Mouse (Mus musculus) hindbrain, embryonic 15.5 days (tissue): Measurements from ENCODE around the gene Gbp6. TPM values are rescaled to one million over a fixed set of nuclear protein-coding genes. Genes with fewer than 3 reads are reported as not detected.
"Not testable (repeated sequence)": the region's sequence is repeated elsewhere in the genome, so short reads cannot be mapped to it uniquely, and the experiment has no call there.

Source experiments
- ATAC-seq: fragments of 200-750 bp; cut with Nextera tagmentation; 2 replicates; pipeline ENCODE4 v1.8.0; 2017; ENCODE audit warnings: low read depth, moderate number of reproducible peaks, moderate TSS enrichment; ENCODE audit not compliant: low FRiP score
- H3K27ac ChIP-seq: fragments of 300-500 bp; sonication (generic); replicated peaks from 2 replicates; pipeline ENCODE4 v1.5.1; 2015; ENCODE audit warnings: mild to moderate bottlenecking, inconsistent platforms
- H3K27me3 ChIP-seq: fragments of 300-500 bp; sonication (generic); 2 replicates; pipeline ENCODE4 v1.6.1; 2015; ENCODE audit warnings: control low read depth, inconsistent platforms
- H3K36me3 ChIP-seq: fragments of 300-500 bp; sonication (generic); 2 replicates; pipeline ENCODE4 v1.6.1; 2015; ENCODE audit warnings: control low read depth, inconsistent platforms
- H3K4me1 ChIP-seq: fragments of 300-500 bp; sonication (generic); replicated peaks from 2 replicates; pipeline ENCODE4 v1.6.1; 2015; ENCODE audit warnings: control low read depth, inconsistent platforms
- H3K4me2 ChIP-seq: fragments of 300-500 bp; sonication (generic); 2 replicates; pipeline ENCODE4 v1.6.1; 2015; ENCODE audit warnings: moderate library complexity, mild to moderate bottlenecking, inconsistent platforms
- H3K4me3 ChIP-seq: fragments of 300-500 bp; sonication (generic); 2 replicates; pipeline ENCODE4 v1.5.1; 2015; ENCODE audit warnings: mild to moderate bottlenecking, inconsistent platforms
- H3K9ac ChIP-seq: fragments of 300-500 bp; sonication (generic); 2 replicates; pipeline ENCODE4 v1.6.1; 2015; ENCODE audit warnings: inconsistent platforms
- H3K9me3 ChIP-seq: fragments of 300-500 bp; sonication (generic); 2 replicates; pipeline ENCODE4 v1.6.1; 2016; ENCODE audit warnings: control low read depth, inconsistent platforms
- WGBS: fragments of 180-500 bp; shearing (Covaris S2); methylation state at CpG from one replicate; pipeline ENCODE4 v1.1.7; 2015; 5-methylcytosine and 5-hydroxymethylcytosine counted together
- polyA plus RNA-seq: library from polyadenylated mRNA; unstranded; fragments of >200 nt; fragmentation: Nextera tagmentation; extraction: Ambion mirVana; gene quantifications from 2 replicates; pipeline ENCODE4 v1.2.1, GENCODE M21; 2015

The Gbp6 gene
- polyA plus RNA-seq, 1 experiment from 2014 or later, result 3.5 TPM

DNA sequence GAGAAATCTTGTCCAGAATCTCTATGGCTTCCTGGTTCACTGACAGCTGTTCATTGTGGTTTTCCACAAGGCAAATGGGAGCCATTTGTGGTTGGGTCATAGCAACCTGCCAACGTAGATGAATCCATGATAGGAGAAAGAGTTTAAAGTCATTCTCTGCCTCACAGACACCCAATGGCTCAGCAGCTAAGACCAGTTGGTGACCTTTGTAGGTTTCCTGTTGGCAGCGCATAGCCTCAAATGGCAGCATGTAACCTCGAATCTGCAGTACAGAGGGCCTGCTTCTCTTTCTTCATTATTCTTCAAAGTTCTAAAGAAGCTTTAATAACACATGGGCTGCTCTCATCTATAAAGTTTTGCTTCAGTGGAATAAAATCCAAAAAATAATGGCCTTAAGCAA, 2.6 kb downstream of the Gbp6 start:
- H3K4me1 ChIP-seq, ATAC-seq, H3K9ac ChIP-seq, H3K4me2 ChIP-seq, H3K27ac ChIP-seq, H3K27me3 ChIP-seq, H3K9me3 ChIP-seq, H3K36me3 ChIP-seq, H3K4me3 ChIP-seq: not testable (repeated sequence)
- WGBS, result 89% methylated on average over 3 of the region's 3 CpGs

DNA sequence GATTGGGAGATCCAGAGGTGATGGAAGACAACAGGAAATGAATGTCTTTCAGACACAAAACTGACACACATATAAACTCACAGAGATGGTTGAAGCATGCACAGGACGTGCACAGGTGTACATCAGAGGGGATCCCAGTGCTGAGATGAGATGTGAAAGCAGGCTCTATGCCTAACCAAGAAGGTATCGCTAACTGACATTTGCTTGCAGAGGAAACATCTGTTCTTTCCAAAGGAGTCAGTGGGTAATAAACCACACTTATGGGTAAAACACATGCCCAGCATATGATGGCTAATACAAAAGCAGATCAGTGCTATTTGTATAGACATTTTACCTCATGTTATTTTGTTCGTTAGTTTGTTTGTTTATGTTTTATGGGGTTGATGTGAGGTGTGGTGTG, 32.8 kb downstream of the Gbp6 start:
- H3K9ac ChIP-seq, H3K4me3 ChIP-seq, H3K27ac ChIP-seq, H3K36me3 ChIP-seq, H3K27me3 ChIP-seq, ATAC-seq, H3K9me3 ChIP-seq, H3K4me2 ChIP-seq, H3K4me1 ChIP-seq: not testable (repeated sequence)
- WGBS, result 100% methylated on average over 1 of the region's 3 CpGs

DNA sequence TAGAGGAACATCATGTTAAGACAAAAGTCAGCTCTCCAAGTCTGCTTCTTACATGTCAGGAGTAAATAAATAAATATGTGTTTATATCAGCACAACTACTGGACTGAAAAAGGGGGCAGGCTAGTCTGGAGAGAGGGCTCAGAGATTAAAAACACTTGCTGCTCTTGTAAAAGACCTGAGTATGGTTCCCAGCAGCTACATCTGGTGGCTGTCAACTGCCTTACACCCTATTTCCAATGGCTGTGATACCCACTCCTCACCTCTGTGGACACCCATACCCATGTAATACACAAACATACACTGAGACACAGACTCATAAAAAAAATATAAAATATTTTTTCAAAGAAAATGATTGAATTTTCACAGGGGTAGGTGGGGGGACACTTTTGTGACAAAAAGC, 41.0 kb downstream of the Gbp6 start:
- H3K36me3 ChIP-seq, result no peaks in the 10 kb centered on the region
- H3K4me1 ChIP-seq, result no peaks in the 10 kb centered on the region
- H3K4me3 ChIP-seq, result no peak overlapping the region
- no peak overlapping the region for H3K9ac ChIP-seq
- H3K27me3 ChIP-seq, result no peaks in the 10 kb centered on the region
- no peaks in the 10 kb centered on the region for H3K9me3 ChIP-seq
- H3K27ac ChIP-seq, result no peak overlapping the region
- H3K4me2 ChIP-seq, result no peak overlapping the region
- ATAC-seq, result no peak

DNA sequence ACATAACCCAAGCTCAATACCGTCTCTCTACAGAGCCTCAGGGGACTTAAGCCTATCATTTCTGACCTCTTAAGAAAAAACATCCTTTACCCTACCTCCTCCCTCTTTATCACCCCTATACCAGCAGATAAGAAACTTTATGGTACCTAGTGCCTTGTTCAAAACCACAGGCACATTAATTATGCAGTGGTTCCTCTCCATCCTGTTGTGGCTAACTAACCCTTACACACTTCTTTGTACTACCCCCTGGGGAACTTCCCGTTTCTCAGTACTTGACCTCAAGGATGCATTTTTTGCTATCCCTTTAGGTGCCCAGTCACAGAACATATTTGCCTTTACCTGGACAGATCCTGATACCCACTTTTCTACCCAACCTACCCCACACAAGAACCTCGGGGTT, 48.8 kb downstream of the Gbp6 start:
- not testable (repeated sequence) for H3K36me3 ChIP-seq, H3K4me2 ChIP-seq, H3K4me1 ChIP-seq, H3K9me3 ChIP-seq, H3K9ac ChIP-seq, ATAC-seq, H3K27ac ChIP-seq, H3K4me3 ChIP-seq, H3K27me3 ChIP-seq
- WGBS, result 84% methylated on average over 3 of the region's 3 CpGs

DNA sequence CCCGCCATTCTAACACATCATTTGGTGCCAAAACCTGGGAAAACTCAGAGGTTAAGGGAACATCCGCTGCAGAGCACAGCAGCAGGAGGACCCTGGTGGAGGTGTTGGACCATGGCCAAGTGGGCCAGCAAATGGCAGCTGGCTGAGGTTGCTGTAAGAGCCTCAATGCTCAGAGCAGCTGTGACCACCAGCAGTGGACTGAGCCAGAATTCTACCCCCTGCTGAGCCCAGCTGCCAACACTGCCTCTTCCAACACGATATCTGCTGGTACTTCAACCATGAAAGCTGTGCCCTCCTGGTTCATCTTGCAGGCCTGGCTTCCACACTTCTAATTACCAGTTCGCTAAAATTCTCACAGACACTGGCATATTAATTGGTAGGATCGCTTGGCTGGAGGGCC, 52.5 kb downstream of the Gbp6 start:
- H3K4me2 ChIP-seq, H3K9me3 ChIP-seq, H3K4me1 ChIP-seq, H3K36me3 ChIP-seq, H3K27ac ChIP-seq, H3K27me3 ChIP-seq, H3K9ac ChIP-seq, H3K4me3 ChIP-seq: not testable (repeated sequence)
- ATAC-seq, result peak; percentile 79
- WGBS, result 58% methylated on average over 5 of the region's 5 CpGs

DNA sequence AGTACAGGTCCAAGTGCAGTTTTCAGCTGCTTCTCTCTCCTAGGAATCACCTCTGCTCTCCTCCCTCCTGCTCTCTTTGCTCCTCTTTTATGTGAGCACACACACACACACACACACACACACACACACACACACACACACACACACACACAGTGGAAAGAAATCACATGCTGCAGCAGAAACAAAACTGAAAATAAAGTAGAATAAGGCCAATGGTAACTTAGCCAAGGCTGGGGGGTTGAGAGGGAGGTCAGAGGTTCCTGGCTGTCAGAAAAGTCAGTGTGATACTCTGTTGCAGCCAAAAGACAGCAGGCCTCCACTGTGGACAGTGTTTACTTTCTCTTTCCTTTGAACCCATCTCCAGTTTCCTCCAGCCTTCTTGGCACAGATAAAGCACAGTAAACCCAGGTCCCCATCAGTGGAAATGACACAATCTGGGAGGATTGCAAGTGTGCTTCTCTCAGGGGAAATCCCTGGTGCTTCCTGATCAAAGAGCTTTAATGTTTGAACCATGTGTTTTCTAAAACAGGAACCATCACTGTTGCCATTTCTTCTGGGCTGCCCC, 53.9 kb downstream of the Gbp6 start, which contains the start of gene Gbp10:
Gene Gbp10, minus strand, starts transcription at position 51 of the 565 bp plus-strand sequence.
- not testable (repeated sequence) for H3K9ac ChIP-seq, H3K4me2 ChIP-seq, ATAC-seq, H3K36me3 ChIP-seq, H3K27me3 ChIP-seq, H3K4me1 ChIP-seq, H3K9me3 ChIP-seq, H3K27ac ChIP-seq, H3K4me3 ChIP-seq

DNA sequence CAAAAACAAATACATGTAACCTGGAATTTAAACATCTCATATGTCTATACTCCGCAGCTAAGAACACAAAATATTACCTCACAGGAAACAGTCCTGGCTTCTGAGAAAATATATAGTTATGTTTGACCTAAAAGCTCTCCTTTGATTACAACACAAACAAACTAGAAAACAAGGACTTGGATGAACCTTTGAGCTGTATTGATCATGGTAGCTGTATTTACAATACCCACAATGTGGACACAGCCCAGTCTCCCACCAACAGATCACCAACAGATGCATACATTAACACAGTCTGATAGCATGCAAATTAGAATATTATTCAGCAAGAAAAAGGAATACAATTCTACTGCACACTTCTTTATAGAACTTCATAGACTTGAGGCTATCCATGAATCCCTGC, 55.1 kb downstream of the Gbp6 start:
- not testable (repeated sequence) for H3K4me1 ChIP-seq, H3K9ac ChIP-seq, H3K4me2 ChIP-seq, H3K4me3 ChIP-seq, ATAC-seq, H3K36me3 ChIP-seq, H3K27ac ChIP-seq, H3K27me3 ChIP-seq, H3K9me3 ChIP-seq
- WGBS, result 86% methylated on average over 1 of the region's 1 CpGs

DNA sequence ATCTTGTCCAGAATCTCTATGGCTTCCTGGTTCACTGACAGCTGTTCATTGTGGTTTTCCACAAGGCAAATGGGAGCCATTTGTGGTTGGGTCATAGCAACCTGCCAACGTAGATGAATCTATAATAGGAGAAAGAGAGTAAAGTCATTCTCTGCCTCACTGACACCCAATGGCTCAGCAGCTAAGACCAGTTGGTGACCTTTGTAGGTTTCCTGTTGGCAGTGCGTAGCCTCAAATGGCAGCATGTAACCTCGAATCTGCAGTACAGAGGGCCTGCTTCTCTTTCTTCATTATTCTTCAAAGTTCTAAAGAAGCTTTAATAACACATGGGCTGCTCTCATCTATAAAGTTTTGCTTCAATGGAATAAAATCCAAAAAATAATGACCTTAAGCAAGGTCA, 57.5 kb downstream of the Gbp6 start:
- not testable (repeated sequence) for H3K4me1 ChIP-seq, H3K27me3 ChIP-seq, H3K4me2 ChIP-seq, ATAC-seq, H3K36me3 ChIP-seq, H3K9me3 ChIP-seq, H3K4me3 ChIP-seq, H3K27ac ChIP-seq, H3K9ac ChIP-seq
- 72% methylated on average over 3 of the region's 3 CpGs for WGBS

Other genes with a start within 250 kb of the Gbp6 start
- gene Gbp9, start 154.2 kb downstream of the Gbp6 start, polyA plus RNA-seq, result 1.7 and 1.8 TPM in 2 replicates
- gene Gbp8, start 154.2 kb downstream of the Gbp6 start, polyA plus RNA-seq, result 0.69 and 1.3 TPM in 2 replicates
- gene Gbp4, start 154.1 kb downstream of the Gbp6 start, polyA plus RNA-seq, result 3.3 and 4.0 TPM in 2 replicates
- 1.6 and 2.1 TPM in 2 replicates for gene Gbp10, start 54.2 kb downstream of the Gbp6 start, polyA plus RNA-seq
- 0.38 and 0.58 TPM in 2 replicates for gene Gm43302, start within 50 bp of the Gbp6 start, polyA plus RNA-seq
- gene Lrrc8b, start 122.1 kb upstream of the Gbp6 start, polyA plus RNA-seq, result 16.7 and 17.7 TPM in 2 replicates
- gene Lrrc8c, start 225.7 kb upstream of the Gbp6 start, polyA plus RNA-seq, result 16.4 and 19.3 TPM in 2 replicates